Mouse (Mus musculus) bone marrow macrophage, adult 2 months (primary cell): Measurements from ENCODE around the gene Dab1.

Experiments
- CTCF ChIP-seq: IDR thresholded peaks from 2 replicates; pipeline ENCODE4 v1.5.1; 2012; ENCODE audit warnings: low read depth, mild to moderate bottlenecking, low read length, moderate library complexity
- POLR2A ChIP-seq: IDR thresholded peaks from 2 replicates; pipeline ENCODE4 v1.6.1; 2012; ENCODE audit warnings: mild to moderate bottlenecking, low read depth, low read length, borderline replicate concordance

DNA sequence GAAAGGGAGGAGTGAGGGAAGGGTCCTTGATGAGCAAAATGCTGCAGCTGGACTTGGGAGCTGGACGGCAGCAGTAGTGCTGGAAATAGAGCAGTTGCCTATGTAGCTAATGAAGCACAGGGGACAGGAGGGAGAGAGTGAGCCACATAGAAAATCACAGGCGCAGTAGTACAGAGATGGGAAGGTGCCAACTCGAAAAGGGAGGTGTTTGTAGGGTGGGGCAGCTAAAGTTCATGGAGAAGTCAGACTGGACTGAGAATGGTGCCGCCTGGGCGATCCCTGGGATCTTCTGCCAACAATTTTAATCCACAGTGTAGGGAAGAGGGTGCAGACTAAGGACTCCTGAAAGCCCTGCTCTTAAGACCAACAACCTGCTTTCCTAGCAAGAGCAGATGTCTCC lies 1055.5 kb downstream of the Dab1 start:
- TF ChIP-seq POLR2A (no peak), CTCF (no peak)
